Mouse (Mus musculus) kidney, postnatal 4 days (tissue): ENCODE data around the gene Ccdc155.
A peak's percentile ranks its signal among the peaks of the same experiment; 100 is the strongest.
"Not testable (repeated sequence)": the region's sequence is repeated elsewhere in the genome, so short reads cannot be mapped to it uniquely, and the experiment has no call there.

Experiments used
- DNase-seq, 2 experiments: peaks; one replicate each; pipeline ENCODE4 v3.0.0; 2021; ENCODE audit warnings: mixed read lengths in 2 of 2

Gene Ccdc155

GRCm38 (mm10) chr7:45189600-45189999, 15.1 kb downstream of the Ccdc155 start:
- DNase-seq = no peak

GRCm38 (mm10) chr7:45185921-45186320, 18.8 kb downstream of the Ccdc155 start:
- DNase-seq = no peak

GRCm38 (mm10) chr7:45183672-45184071, 21.0 kb downstream of the Ccdc155 start:
- no peak for DNase-seq

DNA sequence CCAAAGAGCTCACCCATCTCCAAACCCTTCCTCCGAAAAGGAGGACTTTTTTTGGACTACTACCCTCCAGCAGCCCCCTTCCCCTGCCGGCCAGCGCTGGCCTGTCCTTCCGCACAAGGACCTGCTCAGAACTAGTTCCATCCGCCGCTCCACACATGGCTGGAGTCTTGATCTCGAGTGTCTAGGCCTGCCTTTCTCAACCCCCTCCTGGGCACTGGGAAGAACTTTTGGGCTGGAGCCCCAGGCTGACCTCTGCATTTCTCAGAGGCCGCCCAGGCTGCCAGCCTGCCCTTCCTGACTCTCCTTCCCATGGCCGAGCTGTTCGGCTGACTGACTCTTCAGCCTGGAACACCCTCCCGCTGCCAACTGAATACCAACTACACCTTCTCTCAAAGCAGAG, 22.1 kb downstream of the Ccdc155 start:
- no peak for DNase-seq

DNA sequence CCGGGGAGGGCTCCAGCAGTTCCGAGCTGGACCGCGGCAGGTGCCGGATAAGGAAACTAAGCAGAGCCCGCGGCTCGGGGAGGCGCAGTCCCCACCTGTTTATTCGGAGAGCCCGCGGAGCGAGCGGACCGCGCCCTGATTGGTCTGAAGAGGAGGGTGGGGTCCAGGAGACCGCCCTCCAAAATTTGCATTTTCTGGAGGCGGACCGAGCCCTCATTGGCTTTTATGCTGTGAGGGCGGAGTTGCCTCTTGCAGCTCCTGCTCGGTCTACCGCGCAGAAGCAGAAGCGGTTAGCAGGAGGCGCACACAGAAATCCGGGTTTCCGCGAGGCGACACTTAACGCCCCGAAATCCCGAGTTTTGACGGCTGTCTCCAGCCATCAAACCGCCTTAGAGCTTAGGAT, 22.5 kb downstream of the Ccdc155 start:
- DNase-seq = peak; percentile 89 to 92

GRCm38 (mm10) chr7:45181540-45181939, 23.2 kb downstream of the Ccdc155 start:
- peak in 1 of 2 experiments; percentile 48 for DNase-seq

DNA sequence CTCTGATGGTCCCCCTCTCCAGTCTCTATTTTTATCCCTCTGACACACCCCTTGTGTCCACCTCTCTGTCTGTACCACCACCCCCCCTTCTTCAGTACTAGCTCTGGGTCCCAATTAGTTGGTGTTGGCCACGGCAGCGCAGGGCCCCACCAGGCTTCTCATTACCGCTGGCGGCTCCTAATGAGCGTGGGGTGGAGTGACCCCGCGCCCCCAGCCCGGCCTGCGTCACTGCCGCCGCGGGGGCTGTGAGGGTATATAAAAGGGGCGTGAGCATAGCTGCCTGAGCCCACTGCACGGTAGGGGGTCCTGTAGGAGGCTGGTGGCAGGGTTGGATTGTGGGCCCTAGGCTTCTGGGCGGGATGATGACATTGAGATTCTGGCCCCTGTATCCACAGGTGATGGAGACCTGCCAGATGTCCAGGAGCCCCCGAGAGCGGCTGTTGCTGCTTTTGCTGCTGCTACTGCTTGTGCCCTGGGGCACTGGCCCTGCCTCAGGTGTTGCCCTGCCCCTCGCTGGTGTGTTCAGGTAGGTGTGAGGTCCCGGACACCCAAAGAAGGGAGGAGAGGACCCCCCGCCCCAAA, 23.7 kb downstream of the Ccdc155 start, which contains the start of gene Pth2:
Gene Pth2, plus strand, starts transcription at position 100 of the 582 bp plus-strand sequence.
- DNase-seq = no peak

DNA sequence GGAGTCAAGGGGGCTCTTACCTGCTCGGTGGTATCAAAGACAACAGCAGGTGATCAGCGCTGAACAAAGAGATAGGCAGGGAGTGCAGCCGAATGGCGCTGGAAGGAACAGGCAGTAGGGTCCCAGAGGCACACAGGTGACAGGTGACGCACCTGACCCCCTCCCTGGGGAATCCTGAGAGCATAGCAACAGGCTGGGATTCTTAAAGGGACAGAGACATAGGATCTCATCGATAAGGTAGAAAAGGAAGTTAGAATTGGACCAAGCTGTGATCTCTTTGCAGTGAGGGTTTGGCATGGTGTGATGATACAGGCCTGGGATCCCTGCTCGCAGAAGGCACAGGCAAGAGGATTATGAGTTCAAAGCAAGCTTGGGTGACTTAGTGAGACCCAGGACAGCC, 25.2 kb downstream of the Ccdc155 start, which contains the start of gene Gfy:
Gene Gfy, minus strand, starts transcription at position 101 of the 400 bp plus-strand sequence.
- no peak for DNase-seq

- DNase-seq = peak in 1 of 2 experiments; percentile 38
These were observed 26.1 kb downstream of the Ccdc155 start for GRCm38 (mm10) chr7:45178550-45178949.

DNA sequence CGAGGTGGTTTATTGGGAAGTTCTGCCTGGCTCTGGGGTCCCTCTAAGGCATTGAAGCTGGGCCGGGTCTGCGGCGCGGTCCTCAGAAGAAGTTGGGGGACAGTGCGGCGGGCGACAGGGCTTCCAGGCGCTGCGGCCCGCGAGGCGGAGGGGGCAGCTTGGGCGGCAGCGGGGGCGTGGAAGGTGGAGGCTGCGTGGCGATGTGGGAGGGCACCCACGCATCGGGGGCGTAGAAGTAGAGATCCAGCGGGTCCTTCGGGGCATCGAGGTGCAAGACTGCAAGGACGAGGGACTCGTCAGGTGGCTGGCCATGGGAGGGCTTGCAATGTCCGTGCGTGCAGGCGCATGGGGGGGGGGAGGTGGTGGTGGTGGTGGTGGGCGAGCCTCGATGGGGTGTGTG, 28.3 kb downstream of the Ccdc155 start:
- no peak for DNase-seq

- no peak for DNase-seq
These were observed 28.8 kb downstream of the Ccdc155 start for GRCm38 (mm10) chr7:45175929-45176328.

- no peak for DNase-seq
These were observed 29.3 kb downstream of the Ccdc155 start for GRCm38 (mm10) chr7:45175398-45175797.

- DNase-seq = no peak
These were observed 30.0 kb downstream of the Ccdc155 start for GRCm38 (mm10) chr7:45174567-45175280.

DNA sequence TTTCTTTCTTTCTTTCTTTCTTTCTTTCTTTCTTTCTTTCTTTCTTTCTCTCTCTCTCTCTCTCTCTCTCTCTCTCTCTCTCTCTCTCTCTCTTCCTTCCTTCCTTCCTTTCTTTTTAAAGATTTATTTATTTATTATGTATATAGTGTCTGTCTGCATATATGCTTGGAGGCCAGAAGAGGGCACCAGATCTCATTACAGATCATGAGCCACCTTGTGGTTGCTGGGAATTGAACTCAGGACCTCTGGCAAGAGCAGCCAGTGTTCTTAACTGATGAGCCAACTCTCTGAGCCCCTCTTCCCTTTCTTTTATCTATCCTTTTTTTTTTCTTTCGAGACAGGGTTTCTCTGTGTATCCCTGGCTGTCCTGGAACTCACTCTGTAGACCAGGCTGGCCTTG, 30.9 kb downstream of the Ccdc155 start:
- not testable (repeated sequence) for DNase-seq

DNA sequence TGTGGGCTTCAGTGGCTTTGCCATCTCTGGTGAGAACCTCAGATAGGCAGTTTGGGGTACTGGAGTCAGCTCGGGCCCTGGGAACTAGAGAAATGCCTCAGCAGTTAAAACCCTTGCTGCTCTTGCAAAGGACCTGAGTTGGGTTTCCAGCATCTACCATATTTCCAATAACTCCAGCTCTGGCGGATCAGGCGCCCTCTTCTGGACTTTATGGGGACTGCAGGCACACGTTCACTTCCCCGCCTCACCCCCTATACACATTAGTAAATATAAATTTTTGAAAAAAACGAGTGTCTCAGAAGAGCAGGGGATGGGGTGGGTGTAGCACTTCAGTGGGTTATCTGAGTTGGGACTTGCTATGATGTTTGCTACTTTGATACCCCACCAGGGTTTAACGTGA, 31.7 kb downstream of the Ccdc155 start:
- peak in 1 of 2 experiments; percentile 44 for DNase-seq

DNA sequence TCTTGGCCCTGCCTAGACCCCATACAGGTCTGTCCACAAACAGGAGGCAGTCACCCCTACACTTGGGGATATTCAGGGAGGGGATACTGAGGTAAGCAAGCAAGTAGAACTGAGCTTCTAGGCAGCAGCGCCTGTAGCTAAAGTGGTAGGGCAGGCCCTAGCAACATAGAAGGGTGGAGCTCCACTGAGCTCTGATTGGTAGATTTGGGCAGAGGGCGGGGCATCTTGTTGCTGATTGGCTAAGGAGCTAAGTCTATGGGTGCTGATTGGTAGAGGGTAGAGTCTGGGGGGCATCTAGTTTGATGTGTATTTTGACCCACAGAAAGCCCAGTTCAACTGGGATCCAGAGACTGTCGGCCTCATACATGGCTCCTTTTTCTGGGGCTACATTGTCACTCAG, 35.2 kb downstream of the Ccdc155 start:
- no peak for DNase-seq

GRCm38 (mm10) chr7:45168656-45169055, 36.0 kb downstream of the Ccdc155 start:
- no peak for DNase-seq

GRCm38 (mm10) chr7:45167761-45168445, 36.8 kb downstream of the Ccdc155 start:
- DNase-seq = no peak

DNA sequence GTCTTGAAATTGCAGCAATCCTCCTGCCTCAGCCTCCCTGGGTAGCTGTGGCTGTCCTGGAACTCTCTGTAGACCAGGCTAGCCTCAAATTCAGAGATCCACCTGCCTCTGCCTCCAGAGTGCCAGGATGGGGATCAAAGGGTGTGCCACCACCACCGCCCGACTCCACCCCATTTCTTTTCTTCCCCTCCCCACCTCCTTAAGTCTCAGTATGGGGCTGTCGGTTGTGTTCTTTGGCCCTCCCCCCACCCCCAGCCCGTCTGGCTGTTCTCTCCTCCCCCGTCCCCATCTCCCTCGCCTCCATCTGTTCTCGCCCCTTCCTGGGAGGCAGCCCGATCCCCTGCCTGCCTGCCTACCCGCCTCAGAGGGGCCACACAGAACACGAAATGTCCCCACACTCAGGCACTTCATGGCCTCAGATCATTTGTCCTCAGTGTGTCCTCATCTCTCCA, 37.7 kb downstream of the Ccdc155 start:
- no peak for DNase-seq

GRCm38 (mm10) chr7:45165701-45166100, 39.0 kb downstream of the Ccdc155 start:
- DNase-seq = no peak

DNA sequence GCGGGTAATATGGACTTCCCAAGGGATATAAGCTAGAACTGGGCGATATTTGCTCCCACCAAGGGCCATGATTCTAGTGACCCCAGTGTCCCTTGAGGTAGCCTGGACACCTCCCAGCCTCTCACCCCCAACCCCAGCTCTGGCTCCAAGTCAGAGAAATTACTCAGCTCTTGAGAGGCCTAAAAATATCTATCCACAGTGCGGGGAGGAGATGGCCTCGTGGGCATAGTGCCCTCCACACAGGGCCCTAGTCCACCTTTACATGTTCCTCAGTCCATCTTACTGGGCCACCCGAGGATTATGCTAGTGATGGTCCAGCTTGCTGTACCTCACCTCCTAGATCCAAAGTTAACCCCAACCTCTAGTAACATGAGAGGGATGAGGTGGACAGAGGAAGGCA, 39.9 kb downstream of the Ccdc155 start:
- DNase-seq = no peak

DNA sequence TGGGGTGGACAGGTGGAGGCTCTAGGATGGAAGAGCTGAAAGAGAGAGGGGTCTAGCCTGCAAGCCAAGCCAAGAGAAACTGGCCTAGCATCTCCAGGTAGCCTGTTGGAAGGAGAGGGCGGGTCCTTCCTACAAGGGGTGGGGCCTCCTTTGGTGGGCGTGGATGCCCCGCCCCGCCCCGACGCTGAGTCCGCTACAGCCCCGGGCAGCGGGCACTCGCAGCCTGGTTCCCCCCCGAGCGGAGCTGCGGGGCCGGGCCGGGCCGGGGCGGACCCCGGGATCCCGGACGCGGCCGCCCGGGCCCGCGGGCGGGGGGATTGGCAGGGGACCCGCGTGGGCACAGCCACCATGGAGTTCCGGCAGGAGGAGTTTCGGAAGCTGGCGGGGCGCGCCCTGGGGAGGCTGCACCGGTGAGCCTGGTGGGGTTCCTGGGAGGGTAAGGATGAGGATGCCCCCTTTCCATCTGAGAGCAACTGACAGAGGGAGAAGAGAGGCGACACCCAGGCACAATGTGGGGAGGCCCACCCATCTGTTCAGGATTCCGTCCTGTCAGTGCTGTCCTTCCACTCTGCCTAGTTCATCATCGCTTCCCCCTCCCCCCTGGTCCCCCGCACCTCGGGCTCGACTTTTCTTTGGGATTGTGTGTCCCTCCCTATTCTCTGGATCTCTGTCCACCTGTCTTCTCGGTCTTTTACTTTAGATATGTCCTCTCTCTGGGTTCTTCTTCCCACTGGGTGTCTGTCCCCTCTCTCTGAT, 40.8 kb downstream of the Ccdc155 start, which contains the start of gene Slc17a7:
Gene Slc17a7, plus strand, starts transcription at position 215 of the 756 bp plus-strand sequence.
- peak; percentile 61 to 67 for DNase-seq
